Mouse (Mus musculus) left cerebral cortex, adult 8-10 months (tissue): ENCODE measurements around the gene Zfp282. TPM values are rescaled to one million over a fixed set of nuclear protein-coding genes. Genes with fewer than 3 reads are reported as not detected.
A peak's percentile ranks its signal among the peaks of the same experiment; 100 is the strongest.
"Not testable (repeated sequence)": the region's sequence is repeated elsewhere in the genome, so short reads cannot be mapped to it uniquely, and the experiment has no call there.

Experiments used
- DNase-seq, 2 experiments: peaks; one replicate each; pipeline ENCODE4 v3.0.0; 2022; ENCODE audit warnings: low spot score in 2 of 2
- total RNA-seq, 4 experiments: library from RNA; stranded (reverse); gene quantifications; 2 replicates each; pipeline ENCODE4 v1.2.4; 2022

The Zfp282 gene
- 10 to 100 TPM; 11.0 to 13.4 (median 11.8) TPM for total RNA-seq

DNA sequence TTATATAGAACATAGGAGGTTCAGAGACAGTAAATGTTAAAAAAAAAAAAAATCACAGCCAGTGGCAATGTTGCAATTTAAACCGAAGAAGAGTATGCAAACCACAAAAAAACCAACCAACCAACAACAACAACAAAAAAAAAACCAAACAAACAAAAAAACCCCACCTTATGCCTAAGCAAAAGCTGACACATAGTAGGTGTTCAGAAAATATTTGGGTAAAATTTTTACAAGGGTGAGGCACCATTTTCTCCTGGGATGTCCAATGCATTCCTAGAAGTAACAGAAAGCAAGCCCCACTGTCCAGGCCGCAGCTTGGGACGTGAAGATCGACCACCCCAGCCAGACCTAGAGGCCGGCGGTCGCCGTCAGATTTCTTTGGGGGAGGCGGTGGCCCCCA lies at the start of gene Zfp282:
Zfp282 (plus strand) TSS at position 147 of the 400 bp plus-strand sequence.
- no peak for DNase-seq

DNA sequence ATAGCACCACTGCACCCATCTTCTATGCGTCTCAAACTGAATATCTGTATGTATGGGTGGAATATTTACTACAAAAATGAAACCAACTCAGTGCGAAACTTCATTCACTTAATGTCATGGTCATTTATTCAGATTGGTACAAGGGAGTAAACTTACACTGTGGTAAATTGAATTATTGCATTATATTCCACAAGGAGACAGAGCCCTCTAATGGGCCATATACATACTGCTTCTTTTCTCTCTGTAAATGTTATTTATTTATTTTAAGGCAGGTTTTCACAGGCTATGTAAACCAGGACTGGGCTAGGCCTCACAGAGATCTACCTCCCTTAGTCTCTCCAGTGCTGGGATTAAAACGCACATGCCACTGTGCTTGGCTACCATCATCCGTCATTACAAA lies 49.5 kb upstream of the Zfp282 start:
- DNase-seq = no peak

DNA sequence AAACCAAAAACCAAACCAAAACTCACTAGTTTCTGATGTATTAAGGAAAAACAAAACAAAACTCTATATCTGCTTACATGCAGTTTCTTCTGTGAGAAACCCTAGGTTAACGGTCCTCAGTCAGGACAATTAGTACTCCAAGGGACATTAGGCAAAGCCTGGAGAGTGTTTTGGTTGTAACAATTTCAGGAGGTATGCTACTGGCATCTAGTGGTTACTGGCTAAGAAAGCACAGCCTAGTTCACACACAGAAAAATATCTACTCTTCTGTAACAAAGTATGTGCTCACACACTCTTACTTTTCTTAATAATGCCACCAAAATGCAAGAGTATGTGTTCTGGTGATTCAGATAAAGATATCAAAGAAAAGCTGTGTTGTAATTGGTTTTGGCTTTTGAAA lies 48.1 kb upstream of the Zfp282 start:
- no peak for DNase-seq

DNA sequence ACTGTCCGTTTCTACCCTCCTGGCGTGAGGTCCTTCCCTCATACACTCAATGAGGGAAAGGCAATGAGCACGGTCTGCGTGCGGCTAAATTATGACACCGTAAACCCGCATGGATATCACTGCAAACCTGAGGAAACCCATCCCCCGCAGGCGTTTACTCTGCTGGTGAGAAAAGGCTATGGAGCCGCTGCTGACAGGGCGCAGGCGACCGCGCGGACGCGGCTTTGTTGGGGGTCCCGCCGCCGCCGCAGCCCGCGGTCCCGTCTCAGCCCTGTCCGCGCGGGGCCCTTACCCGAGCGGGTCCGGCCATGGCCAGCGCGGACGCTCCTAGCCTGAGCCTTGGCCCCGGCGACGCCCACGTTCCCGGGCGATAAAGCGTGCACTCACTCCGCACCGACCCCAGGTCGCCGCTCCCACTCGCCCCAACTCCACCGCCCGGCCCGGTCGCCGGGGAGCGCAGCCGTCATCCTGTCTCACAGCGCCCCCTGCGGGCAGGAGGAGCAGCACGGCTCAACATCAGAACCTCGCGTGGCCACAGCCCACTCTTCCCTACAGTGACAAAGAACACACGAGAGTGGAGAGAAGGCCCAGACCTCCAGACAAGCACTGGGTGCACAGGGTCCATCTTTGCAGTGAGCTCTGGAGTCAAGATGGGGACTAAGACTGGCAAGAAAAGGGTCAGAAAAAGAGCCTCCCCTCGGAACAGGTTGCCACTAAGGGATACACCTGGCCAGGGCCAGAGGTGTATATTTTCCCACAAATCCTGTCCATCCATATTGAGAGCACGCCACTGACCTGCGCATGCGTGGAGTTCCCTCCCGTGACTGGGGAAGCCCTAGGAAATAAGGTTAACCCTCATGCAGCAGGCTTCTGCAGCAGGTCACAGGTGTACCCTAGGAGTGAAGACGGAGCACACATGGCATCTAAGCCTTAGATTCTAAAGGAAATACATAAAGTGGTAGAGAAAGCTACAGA lies 46.6 kb upstream of the Zfp282 start, which contains the start of gene Zfp786:
Zfp786 (minus strand) TSS at position 764 of the 975 bp plus-strand sequence.
- peak; percentile 77 to 84 for DNase-seq

DNA sequence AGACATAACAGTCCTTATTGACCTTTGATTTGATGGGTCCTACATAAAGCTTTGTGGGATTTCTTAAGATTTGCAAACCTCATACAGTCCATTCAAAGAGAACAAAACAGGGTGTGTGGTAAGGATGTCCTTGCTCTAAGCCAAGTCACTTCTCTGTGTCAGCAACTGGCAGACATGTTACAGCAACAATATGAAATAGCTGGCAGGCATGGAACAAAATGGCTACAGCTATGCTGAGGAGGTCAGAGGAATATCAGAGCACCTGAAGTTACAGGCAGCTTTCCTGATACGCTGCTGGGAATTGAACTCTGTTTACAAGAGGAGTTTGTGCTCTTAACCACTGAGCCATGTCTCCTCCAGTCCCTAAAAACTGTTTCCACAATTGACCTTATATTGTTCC lies 44.8 kb upstream of the Zfp282 start:
- no peak for DNase-seq

DNA sequence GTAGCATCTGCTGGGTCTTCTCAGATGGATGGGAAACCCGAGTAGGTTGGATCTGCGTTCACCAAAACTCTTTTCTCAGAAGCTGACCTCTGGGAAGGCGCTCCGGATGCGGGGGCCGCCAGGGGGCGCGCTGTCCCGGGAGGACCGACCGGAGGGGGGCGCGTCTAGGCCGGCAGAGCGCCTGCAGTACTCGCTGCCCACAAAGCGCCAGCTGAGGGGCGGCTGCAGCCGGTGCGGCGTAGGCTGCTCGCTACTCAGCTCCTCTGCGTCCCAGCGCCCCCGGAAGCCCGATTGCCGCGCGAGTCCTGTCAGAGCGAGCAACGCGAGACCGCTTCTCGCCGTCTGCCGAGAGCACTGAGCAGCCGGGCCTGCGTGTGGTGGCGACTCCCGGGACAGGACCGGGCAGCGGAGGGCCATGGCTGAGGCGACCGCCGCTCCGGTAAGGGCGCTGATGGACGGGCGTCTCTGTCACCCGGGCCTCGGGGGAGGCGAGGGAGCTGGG lies 41.5 kb upstream of the Zfp282 start, which contains the start of gene Zfp398:
Zfp398 (plus strand) TSS at position 180 of the 502 bp plus-strand sequence.
- peak; percentile 92 to 95 for DNase-seq

DNA sequence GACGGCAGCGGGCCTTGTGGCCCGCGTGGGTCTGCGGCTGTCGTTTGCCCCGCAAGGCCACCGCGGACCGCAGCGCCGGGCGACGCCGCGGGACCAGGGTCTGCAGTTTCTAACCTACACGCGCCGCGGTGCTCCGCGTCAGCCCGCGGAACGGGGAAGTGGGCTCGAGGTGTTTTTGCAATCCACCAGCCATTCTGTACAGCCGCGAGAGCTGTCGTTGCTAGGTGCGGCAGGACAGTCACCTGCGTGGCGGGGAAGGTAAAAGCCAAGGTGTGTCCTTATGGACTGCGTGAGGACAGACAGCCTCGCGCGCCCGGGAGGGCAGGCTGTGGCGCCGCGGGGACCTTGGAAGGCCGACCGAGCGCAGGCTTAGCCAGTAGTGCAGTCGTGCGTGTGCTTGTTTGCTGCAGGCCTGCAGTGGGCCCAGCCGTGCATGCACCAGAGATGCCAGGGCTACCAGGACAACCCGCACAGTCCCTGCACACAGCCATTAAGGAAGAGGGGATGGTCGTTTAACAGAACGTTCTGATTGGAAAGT lies 41.0 kb upstream of the Zfp282 start:
- DNase-seq = peak; percentile 24 to 49

DNA sequence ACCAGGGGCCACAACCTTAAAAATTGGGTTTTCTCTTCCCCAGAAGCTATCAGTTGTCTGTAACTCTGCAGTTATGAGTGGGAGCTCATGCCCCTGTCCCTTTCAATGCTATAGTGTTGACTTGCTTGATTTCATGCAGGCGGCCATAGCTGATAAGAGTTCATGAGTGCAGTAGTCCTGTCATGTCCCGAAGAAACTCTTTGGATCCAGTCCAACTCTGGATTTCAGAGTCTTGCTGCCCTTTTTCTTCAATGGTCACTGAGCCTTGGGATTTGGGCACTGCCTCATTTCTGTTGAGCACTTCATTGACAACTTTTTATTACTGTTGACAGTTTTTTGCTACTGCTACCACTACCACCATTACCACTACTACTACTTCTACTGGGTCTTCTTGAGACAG lies 39.4 kb upstream of the Zfp282 start:
- DNase-seq = no peak

DNA sequence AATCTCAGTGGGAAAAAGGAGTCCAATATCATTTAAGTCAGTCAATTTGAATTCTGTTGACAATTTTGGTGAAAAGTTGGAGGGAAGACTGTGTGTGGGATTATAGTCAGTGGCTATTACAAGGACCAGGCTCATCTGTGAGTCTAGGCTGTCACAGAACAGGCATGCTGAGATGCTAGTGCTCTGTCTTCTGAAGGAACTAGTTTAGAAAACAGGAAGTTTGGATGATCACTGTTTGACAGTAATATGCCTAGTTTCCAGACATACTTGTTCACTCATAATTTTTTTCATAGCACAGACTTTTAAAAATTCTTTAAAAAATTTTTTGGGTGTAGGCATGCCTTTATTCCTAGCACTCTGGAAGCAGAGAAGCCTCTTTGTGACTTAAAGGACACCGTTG lies 35.9 kb upstream of the Zfp282 start:
- no peak for DNase-seq

DNA sequence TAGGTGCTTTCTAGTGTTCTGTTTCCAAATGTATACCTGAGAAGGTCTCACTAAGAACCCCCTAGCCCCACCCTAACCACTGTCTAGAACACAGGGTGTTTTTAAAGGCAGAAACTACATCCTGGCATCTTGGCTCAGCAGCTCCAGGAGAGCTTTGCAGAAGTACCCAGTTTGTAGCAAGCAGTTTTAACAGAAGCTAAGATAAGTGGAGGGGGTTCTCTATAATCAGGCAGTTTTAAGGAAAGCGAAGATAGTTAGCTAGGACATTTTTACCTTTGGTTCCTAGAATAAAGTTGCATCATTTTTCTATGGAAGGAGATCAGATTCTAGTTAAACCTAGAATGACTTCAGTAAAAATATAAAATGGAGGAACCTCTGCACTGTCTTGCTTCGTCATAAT lies 35.2 kb upstream of the Zfp282 start:
- no peak for DNase-seq

DNA sequence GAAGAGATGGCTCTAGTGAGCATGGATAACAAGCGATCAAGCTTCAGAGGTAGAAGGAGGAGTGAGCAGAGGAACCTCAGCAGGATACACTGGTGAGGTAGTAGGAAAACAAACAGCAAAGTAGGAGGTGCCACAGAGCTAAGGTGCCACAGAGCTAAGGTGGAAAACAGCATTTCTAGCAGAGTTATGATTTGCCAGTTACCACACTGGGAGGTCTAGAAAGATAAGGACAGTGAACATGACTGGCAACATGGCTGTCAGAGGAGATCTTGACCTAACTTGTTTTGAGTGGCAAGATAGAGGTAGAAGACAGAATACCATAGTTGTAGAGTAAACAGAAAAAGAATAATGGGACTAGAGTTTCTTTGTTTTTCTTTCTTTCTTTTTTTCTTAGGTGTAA lies 34.7 kb upstream of the Zfp282 start:
- DNase-seq = no peak

DNA sequence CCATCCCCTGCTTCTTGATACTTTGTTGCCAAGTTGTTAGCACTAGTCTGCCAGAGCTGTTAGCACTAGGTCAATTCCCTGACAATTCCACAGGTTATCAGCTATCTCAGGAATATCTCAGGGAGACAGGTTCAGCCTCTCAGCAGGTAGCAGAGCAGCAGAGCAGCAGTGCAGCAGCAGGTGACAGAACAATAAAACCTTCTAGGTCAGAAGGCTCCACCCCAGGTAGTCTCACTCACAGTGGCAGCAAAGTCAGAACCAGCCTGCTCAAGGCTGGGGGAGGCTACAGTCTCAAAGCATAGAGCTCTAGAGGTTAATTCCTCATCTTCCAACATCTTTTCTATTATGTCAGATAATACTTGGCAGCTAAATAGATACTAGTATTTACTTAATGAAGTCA lies 31.2 kb upstream of the Zfp282 start:
- DNase-seq = no peak

DNA sequence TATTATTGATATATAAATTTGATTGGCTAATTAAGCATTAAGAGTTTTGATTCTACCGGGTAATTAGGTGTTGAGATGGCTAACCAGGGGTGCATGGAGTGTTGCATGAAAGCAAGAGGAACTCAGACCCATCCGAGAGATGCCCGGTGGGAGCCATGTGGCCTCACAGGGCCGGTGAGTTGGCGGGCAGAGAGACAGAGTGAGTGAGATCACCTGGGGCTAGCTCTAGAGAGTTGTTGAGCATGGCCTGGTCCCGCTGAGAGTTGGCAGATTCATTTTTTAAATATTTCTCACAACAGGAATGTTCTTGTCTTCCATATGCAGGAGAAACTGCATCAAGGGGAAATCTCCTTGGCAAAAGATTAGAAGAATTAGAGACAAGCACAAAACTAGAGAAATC lies 19.8 kb upstream of the Zfp282 start:
- DNase-seq = no peak

DNA sequence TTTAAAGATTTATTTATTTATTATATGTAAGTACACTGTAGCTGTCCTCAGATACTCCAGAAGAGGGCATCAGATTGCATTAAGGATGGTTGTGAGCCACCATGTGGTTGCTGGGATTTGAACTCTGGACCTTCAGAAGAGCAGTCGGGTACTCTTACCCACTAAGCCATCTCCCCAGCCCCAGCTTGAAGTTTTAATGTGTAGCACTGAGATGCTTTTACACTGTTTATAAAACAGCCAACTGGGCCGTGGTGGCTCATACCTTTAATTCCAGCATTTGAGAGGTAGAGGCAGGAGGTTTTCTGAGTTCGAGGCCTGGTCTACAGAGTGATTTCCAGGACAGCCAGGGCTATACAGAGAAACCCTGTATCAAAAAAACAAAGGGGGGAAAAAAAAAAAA lies 19.3 kb upstream of the Zfp282 start:
- not testable (repeated sequence) for DNase-seq

DNA sequence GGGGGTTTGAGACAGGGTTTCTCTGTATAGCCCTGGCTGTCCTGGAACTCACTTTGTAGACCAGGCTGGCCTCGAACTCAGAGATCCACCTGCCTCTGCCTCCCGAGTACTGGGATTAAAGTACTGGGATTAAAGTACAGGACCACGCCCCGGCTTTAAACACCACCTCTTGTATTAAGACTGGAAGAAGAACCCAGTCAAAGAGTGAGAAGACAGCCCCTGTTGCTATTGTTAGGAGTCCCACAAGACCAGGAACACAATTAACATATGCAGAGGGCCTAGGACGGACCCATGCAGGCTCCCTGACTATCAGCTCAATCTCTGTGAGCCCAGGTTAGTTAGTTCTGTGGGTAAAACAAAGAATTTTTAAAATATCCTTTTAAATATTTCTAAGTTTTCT lies 4.7 kb upstream of the Zfp282 start:
- no peak for DNase-seq

DNA sequence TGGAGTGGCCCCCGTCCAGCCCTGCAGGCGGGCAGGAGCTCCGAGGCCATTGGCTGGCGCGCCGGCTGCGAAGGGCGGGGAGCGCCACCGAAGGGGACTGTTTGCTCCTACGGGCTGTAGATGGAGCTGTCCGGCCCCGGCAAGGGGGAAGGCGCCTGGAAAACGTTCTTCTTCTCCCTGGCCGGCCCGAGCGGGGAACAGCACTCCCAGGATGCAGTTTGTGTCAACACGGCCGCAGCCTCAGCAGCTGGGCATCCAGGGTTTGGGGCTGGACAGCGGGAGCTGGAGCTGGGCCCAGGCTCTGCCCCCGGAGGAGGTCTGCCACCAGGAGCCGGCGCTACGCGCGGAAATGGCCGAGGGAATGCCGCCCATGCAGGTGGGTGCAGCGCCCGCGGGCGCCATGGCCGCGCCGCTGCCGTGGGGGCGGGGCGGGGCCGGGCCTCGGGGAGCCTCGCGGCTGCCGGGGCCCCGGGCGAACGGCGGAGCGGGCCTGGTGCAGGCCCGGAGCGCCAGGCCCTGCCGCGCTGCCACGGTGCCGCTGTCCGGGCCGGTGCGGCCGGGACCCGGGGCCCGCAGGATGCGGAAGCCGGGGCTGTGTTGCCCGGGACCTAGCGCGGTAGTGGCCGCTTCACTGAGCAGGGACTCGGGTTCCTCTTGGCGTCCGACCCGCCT lies 593 bp downstream of the Zfp282 start:
- peak; percentile 83 to 86 for DNase-seq

DNA sequence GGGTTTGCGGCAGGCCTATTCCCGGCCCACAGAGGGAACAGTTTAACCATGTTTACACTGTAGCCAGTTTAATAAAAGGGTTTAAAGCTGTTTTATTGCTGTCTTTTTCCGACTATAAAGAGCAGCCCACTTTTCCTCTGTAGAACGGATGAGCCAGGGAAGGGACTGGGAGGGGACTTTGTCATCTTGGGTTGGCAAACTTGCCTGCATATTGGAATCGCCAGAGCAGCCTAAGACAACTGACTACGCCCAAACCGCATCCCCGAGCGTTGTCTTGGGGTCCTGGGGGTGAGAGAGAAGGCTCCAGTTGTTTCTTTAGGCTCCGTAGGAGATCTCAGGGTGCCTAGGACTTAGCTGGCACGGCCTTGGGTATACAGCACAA lies 1.1 kb downstream of the Zfp282 start:
- DNase-seq = no peak

DNA sequence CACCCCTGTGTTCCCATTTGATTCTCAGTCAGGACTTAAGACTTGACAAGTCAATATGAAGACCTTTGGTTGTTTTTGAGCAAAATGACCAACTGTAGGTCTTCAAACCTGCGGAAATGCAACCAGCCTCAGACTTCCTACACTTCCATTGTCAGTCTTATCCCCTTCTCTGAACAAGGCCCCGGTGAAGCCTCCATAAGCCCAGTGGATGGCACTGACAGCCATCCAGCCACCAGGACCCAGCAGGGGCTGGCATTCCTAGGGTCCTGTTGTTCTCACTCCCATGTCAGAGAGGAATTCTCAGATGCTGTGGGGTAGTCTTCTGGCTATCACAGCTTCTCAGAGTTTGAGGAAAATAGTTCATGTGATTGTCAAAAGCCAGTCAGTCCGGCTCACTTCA lies 1.6 kb downstream of the Zfp282 start:
- no peak for DNase-seq

DNA sequence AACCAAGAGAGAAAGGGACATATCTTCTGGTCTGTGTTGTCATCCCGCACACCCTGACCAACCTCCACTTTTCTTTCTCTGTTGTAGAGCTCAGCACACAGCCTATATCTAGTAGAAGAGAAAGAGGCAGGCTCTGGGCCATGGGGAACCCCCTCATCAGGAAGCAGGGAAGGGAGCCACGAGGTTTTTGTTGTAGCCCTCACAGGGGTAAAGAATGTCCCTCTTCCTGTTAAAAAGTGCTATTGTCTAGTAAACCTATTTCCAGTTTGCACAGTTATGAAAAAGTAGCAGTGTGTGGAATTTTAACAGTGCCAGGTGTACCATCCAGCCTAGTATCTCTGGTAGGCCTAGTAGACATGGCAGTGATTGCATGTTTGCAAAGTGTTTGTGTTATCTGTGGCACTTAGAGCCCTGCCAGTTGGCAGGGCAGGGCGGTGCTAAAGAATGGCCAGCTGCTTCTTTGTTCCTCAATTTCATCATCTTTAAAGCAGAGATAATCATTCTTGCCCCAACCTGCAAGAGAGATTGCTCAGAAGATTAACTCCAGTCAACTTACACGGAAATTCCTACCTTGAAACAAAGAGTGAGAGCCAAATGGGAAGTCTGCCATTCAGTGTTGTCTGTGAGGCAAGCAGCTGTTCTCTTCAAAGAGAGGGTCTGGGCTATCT lies 2.2 kb downstream of the Zfp282 start:
- DNase-seq = no peak

DNA sequence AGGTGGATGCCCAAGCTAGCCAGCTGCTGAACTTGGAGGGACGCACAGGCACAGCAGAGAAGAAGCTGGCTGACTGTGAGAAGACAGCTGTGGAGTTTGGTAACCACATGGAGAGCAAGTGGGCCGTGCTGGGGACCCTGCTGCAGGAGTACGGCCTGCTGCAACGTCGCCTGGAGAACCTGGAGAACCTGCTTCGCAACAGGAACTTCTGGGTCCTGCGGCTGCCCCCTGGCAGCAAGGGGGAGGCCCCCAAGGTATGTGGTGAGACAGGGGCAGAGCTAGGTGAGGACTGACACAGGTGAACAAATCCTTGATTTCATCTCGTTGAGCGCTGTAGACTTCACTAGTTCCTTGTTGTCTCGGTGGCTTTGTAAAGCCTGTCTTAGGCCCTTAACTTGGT lies 3.2 kb downstream of the Zfp282 start:
- no peak for DNase-seq

DNA sequence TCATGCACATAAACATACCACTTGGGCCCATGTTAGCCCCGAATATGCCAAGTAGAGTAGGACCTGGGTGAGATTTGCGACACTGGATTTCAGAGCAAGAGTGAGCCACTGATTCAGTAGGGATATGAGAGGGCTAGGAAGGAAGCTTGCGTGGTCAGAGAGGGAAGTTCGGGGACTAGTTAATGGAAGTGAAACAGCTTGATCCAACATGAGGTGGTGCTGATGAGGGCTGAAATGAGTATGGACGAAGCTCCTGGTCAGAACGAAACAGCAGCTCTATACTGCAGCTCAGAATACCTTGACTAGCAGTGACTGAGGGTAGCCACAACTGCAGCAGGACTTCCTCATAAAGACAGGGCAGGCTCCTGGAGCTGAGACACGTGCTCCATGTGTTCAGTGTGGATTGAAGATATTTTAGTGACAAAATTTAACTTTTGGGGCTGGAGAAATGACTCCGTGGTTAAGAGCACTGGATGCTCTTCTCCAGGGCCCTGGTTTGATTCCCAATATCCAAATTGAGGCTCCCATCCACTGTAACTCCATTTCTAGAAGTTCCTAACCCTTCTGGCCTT lies 11.9 kb downstream of the Zfp282 start:
- DNase-seq = no peak
